Mouse (Mus musculus) liver, adult 2 months (tissue): ENCODE measurements around the gene Pitx2.

Source experiments
- CTCF ChIP-seq: fragments of 200-500 bp; IDR thresholded peaks from 2 replicates; pipeline ENCODE4 v1.5.1; 2011; ENCODE audit warnings: low read depth, low read length, control low read depth
- POLR2A ChIP-seq: fragments of 200-500 bp; IDR thresholded peaks from 2 replicates; pipeline ENCODE4 v1.6.1; 2011; ENCODE audit warnings: low read length, control low read depth; ENCODE audit not compliant: insufficient read depth; ENCODE audit errors: extremely low read depth

DNA sequence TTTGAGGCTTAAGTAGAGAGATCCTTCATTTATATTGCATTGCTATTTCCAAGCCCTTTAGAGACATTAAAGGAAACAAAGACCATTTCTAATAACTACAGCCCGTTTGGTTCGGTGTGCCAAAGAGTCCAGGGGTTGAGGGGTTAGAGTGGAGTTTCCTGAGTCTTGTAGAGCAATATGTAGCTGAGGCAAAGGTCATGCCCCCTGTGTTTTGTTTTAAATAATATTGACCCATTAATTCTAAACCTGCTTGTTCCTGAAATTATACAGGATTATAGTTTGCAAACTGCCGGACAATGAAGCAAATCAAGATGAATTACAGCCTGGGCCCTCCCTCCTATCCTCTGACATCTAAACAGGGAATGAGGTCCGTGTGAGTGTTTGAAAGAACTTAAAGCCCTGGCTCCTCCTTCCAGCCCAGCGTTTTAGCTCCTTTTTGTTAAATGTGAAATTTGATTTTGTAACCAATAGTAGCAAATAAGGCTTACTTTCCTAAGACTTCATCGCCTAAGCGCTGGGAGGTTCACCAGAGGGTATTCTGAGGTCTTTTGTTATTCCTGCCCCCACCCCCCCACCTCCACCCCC is 20.5 kb downstream of the Pitx2 start:
- TF ChIP-seq CTCF (no peak), POLR2A (no peak)
